Comparison of ENCODE assay signal across 14 mouse cellular contexts in the genomic region with DNA sequence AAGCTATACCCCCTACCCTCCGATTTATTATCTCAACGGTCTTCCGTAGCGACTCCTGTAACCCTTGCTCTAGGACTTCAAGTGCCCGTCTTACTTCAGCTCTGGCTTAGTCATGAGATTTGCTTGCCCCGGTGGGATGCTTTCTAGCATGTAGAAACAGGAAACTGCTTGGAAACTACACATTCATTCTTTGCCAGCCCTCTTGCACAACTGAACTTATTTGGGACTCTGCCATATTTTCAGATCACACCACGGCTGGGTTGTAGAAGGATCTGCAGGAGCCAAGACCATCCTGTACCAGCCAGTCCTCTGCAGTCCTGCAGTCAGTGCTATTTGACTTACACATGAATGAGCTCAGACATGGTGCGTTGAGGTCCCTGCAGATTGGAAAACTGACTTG.
A peak's percentile ranks its signal among the peaks of the same experiment; 100 is the strongest.
DNase-seq lines count a peak whose midpoint lies in the region; ATAC-seq and TF ChIP-seq lines count a peak whose summit lies in the region.
"Had no signal": no experiment of that assay in that cellular context is flagged by ENCODE, and none has a peak within 500 bp of the region (broad histone marks: within the 10 kb centered on the region; RNA-seq: fewer than 3 reads in every experiment).

No protein-coding gene starts in this region.

- H3K79me2 ChIP-seq in C2C12 (ENCODE audit: control insufficient read depth, insufficient read depth) = no peaks in the 10 kb centered on the region

- H3K4me2 ChIP-seq in kidney, embryonic 14.5 days (replicated peaks; ENCODE audit: low read depth, low read length) = no peak overlapping the region
- H3K4me2 ChIP-seq in embryonic facial prominence, embryonic 14.5 days (ENCODE audit: low read depth, low read length) = no peak overlapping the region
- no peak overlapping the region for H3K4me2 ChIP-seq in limb, embryonic 15.5 days
- no peak overlapping the region for H3K4me2 ChIP-seq in intestine, embryonic 16.5 days (ENCODE audit: low read depth, low read length)
- H3K4me2 ChIP-seq: forebrain, embryonic 15.5 days; hindbrain, embryonic 15.5 days; lung, embryonic 15.5 days had no signal

- H3K4me1 ChIP-seq in kidney, embryonic 14.5 days (ENCODE audit: control insufficient read depth, insufficient read depth, low read length) = no peaks in the 10 kb centered on the region; the same call in 1 of the 2 replicates
- peaks cover 27% of the 10 kb centered on the region for H3K4me1 ChIP-seq in embryonic facial prominence, embryonic 14.5 days (ENCODE audit: control insufficient read depth, insufficient read depth, low read length)
- peaks cover 31% of the 10 kb centered on the region for H3K4me1 ChIP-seq in limb, embryonic 15.5 days
- H3K4me1 ChIP-seq in intestine, embryonic 16.5 days (ENCODE audit: control insufficient read depth, insufficient read depth, low read length) = no peaks in the 10 kb centered on the region
- H3K4me1 ChIP-seq: forebrain, embryonic 15.5 days; hindbrain, embryonic 15.5 days; lung, embryonic 15.5 days had no signal

- 90% methylated on average over 8 of the region's 8 CpGs for WGBS in kidney, embryonic 14.5 days
- WGBS in embryonic facial prominence, embryonic 14.5 days = 73% methylated on average over 8 of the region's 8 CpGs
- WGBS in limb, embryonic 15.5 days = 63% methylated on average over 8 of the region's 8 CpGs
- WGBS in intestine, embryonic 16.5 days = 84% methylated on average over 8 of the region's 8 CpGs

- ATAC-seq in kidney, embryonic 14.5 days (ENCODE audit: low FRiP score, low TSS enrichment) = no peak
- ATAC-seq in embryonic facial prominence, embryonic 14.5 days (ENCODE audit: low read depth) = no peak
- no peak for ATAC-seq in limb, embryonic 15.5 days (ENCODE audit: insufficient number of reproducible peaks, low FRiP score, low TSS enrichment, low read depth)
- no peak for ATAC-seq in intestine, embryonic 16.5 days
- ATAC-seq: forebrain, embryonic 15.5 days had no signal

- TF ChIP-seq CTCF in C2C12 (IDR thresholded peaks at IDR 0.05; ENCODE audit: control insufficient read depth, insufficient read depth, insufficient read length) = no peak

- H3K27me3 ChIP-seq in kidney, embryonic 14.5 days (ENCODE audit: control insufficient read depth, insufficient read depth, low read length) = no peaks in the 10 kb centered on the region
- H3K27me3 ChIP-seq in C2C12 (ENCODE audit: control insufficient read depth, insufficient read depth, insufficient read length) = peaks cover 19% of the 10 kb centered on the region
- H3K27me3 ChIP-seq in embryonic facial prominence, embryonic 14.5 days (replicated peaks; ENCODE audit: control insufficient read depth, insufficient read depth, low read length) = no peaks in the 10 kb centered on the region; the same call in 1 of the 2 replicates
- peaks cover 5% of the 10 kb centered on the region for H3K27me3 ChIP-seq in limb, embryonic 15.5 days
- no peaks in the 10 kb centered on the region for H3K27me3 ChIP-seq in intestine, embryonic 16.5 days (replicated peaks; ENCODE audit: control insufficient read depth, insufficient read depth, low read length)
- H3K27me3 ChIP-seq: hindbrain, embryonic 15.5 days; lung, embryonic 15.5 days had no signal

- H3ac ChIP-seq in C2C12 (ENCODE audit: control insufficient read depth, insufficient read length, low read depth) = no peak overlapping the region

- H3K9ac ChIP-seq in kidney, embryonic 14.5 days (ENCODE audit: low read depth, low read length) = no peak overlapping the region
- H3K9ac ChIP-seq in embryonic facial prominence, embryonic 14.5 days (ENCODE audit: low read depth, low read length) = no peak overlapping the region
- H3K9ac ChIP-seq in limb, embryonic 15.5 days = no peak overlapping the region
- H3K9ac ChIP-seq in intestine, embryonic 16.5 days (ENCODE audit: low read depth, low read length) = no peak overlapping the region
- H3K9ac ChIP-seq: forebrain, embryonic 15.5 days; hindbrain, embryonic 15.5 days; lung, embryonic 15.5 days had no signal

- H3K9me3 ChIP-seq in kidney, embryonic 14.5 days (ENCODE audit: control insufficient read depth, low read length) = no peaks in the 10 kb centered on the region
- H3K9me3 ChIP-seq in embryonic facial prominence, embryonic 14.5 days (ENCODE audit: control insufficient read depth, low read length) = peaks cover 11% of the 10 kb centered on the region; the same call in 1 of the 2 replicates
- H3K9me3 ChIP-seq in limb, embryonic 15.5 days = no peaks in the 10 kb centered on the region
- H3K9me3 ChIP-seq in intestine, embryonic 16.5 days (ENCODE audit: control insufficient read depth, low read length) = no peaks in the 10 kb centered on the region
- H3K9me3 ChIP-seq: forebrain, embryonic 15.5 days; hindbrain, embryonic 15.5 days; lung, embryonic 15.5 days had no signal

- H3K79me3 ChIP-seq in C2C12 (ENCODE audit: low read depth) = no peaks in the 10 kb centered on the region

- no peaks in the 10 kb centered on the region for H3K36me3 ChIP-seq in kidney, embryonic 14.5 days (ENCODE audit: control insufficient read depth, insufficient read depth, low read length)
- no peaks in the 10 kb centered on the region for H3K36me3 ChIP-seq in C2C12 (ENCODE audit: control insufficient read depth, insufficient read depth)
- H3K36me3 ChIP-seq in embryonic facial prominence, embryonic 14.5 days (ENCODE audit: control insufficient read depth, insufficient read depth, low read length) = no peaks in the 10 kb centered on the region
- no peaks in the 10 kb centered on the region for H3K36me3 ChIP-seq in limb, embryonic 15.5 days
- no peaks in the 10 kb centered on the region for H3K36me3 ChIP-seq in intestine, embryonic 16.5 days (ENCODE audit: control insufficient read depth, insufficient read depth, low read length)
- H3K36me3 ChIP-seq: forebrain, embryonic 15.5 days; hindbrain, embryonic 15.5 days; lung, embryonic 15.5 days had no signal

- H3K4me3 ChIP-seq in kidney, embryonic 14.5 days (ENCODE audit: low read length) = no peak overlapping the region
- no peak overlapping the region for H3K4me3 ChIP-seq in C2C12 (ENCODE audit: insufficient read depth, poor library complexity, severe bottlenecking)
- no peak overlapping the region for H3K4me3 ChIP-seq in embryonic facial prominence, embryonic 14.5 days (ENCODE audit: low read depth, low read length)
- no peak overlapping the region for H3K4me3 ChIP-seq in limb, embryonic 15.5 days
- no peak overlapping the region for H3K4me3 ChIP-seq in intestine, embryonic 16.5 days (ENCODE audit: low read length)
- H3K4me3 ChIP-seq: forebrain, embryonic 15.5 days; hindbrain, embryonic 15.5 days; lung, embryonic 15.5 days; myocyte had no signal

- DNase-seq in kidney, adult 11 months = peak; percentile 6
- DNase-seq in embryonic facial prominence, embryonic 14.5 days (ENCODE audit: low spot score) = peak; percentile 68
- no peak for DNase-seq in urinary bladder, postnatal 25 days (ENCODE audit: low spot score)
- DNase-seq in embryo, embryonic 10 days (ENCODE audit: low spot score) = no peak
- DNase-seq: cerebellum, postnatal 36 days; thymus, postnatal 14 days had no signal

- H3K27ac ChIP-seq in kidney, embryonic 14.5 days (ENCODE audit: low read depth, low read length) = no peak overlapping the region
- H3K27ac ChIP-seq in embryonic facial prominence, embryonic 14.5 days (replicated peaks; ENCODE audit: low read depth, low read length) = peak overlapping the region; percentile 81; the same call in 1 of the 2 replicates
- peak overlapping the region; percentile 69; the same call in 1 of the 2 replicates for H3K27ac ChIP-seq in limb, embryonic 15.5 days
- no peak overlapping the region for H3K27ac ChIP-seq in intestine, embryonic 16.5 days (ENCODE audit: low read length)
- H3K27ac ChIP-seq: forebrain, embryonic 15.5 days; hindbrain, embryonic 15.5 days; lung, embryonic 15.5 days had no signal

TF ChIP-seq in C2C12, 6 proteins besides CTCF, POLR2A, EP300 and RAD21:
- TF ChIP-seq CEBPB (IDR thresholded peaks at IDR 0.05; ENCODE audit: low read depth) (peak; percentile 38), MYOD1 (IDR thresholded peaks at IDR 0.05; ENCODE audit: control insufficient read depth, insufficient read length, low read depth) (no peak)

Comparison
In these comparisons a context has a peak if more than half of its experiments do, and no peak if none do; other contexts are left out.
1. DNase-seq: peak in kidney, adult 11 months (single experiment) and embryonic facial prominence, embryonic 14.5 days (single experiment); none in urinary bladder, postnatal 25 days (single experiment) and embryo, embryonic 10 days (single experiment).
2. H3K27ac ChIP-seq: peak in embryonic facial prominence, embryonic 14.5 days (single experiment) and limb, embryonic 15.5 days (single experiment); none in kidney, embryonic 14.5 days (single experiment) and intestine, embryonic 16.5 days (single experiment).